Mouse (Mus musculus) myocyte (in vitro differentiated cells): ENCODE measurements around the gene Ifna13. TPM values are rescaled to one million over a fixed set of nuclear protein-coding genes. Genes with fewer than 3 reads are reported as not detected.

Source experiments
- H3K27me3 ChIP-seq: one replicate; pipeline ENCODE4 v1.6.1; 2011; ENCODE audit not compliant: control insufficient read depth, insufficient read depth, insufficient read length
- H3K36me3 ChIP-seq: one replicate; pipeline ENCODE4 v1.6.1; 2011; ENCODE audit not compliant: control insufficient read depth, insufficient read depth
- H3K4me2 ChIP-seq: one replicate; pipeline ENCODE4 v1.6.1; 2011; ENCODE audit warnings: low read depth, control low read depth
- H3K4me3 ChIP-seq: one replicate; pipeline ENCODE4 v1.5.1; 2011; ENCODE audit warnings: mild to moderate bottlenecking, control low read depth, moderate library complexity
- H3K79me2 ChIP-seq: one replicate; pipeline ENCODE4 v1.6.1; 2011; ENCODE audit not compliant: control insufficient read depth, insufficient read depth
- H3ac ChIP-seq: one replicate; pipeline ENCODE4 v1.6.1; 2011; ENCODE audit not compliant: control insufficient read depth, insufficient read length
- CEBPB ChIP-seq: IDR thresholded peaks from 2 replicates; pipeline ENCODE4 v1.6.1; 2011; ENCODE audit warnings: mild to moderate bottlenecking, moderate library complexity; ENCODE audit not compliant: poor library complexity, insufficient read depth, severe bottlenecking
- E2F4 ChIP-seq: IDR thresholded peaks from one replicate; pipeline ENCODE4 v1.6.1; 2011; ENCODE audit warnings: mild to moderate bottlenecking, control low read depth, moderate library complexity; ENCODE audit not compliant: insufficient read depth
- MAX ChIP-seq: IDR thresholded peaks from one replicate; pipeline ENCODE4 v1.6.1; 2011; ENCODE audit warnings: low read depth, mild to moderate bottlenecking, control low read depth
- MYOD1 ChIP-seq, 3 experiments: IDR thresholded peaks; one replicate each; pipeline ENCODE4 v1.6.1; 2011; ENCODE audit warnings: control low read depth in 2 of 3, low read depth in 2 of 3, mild to moderate bottlenecking in 2 of 3, moderate library complexity in 1 of 3; ENCODE audit not compliant: insufficient read length in 2 of 3, control insufficient read depth in 1 of 3
- MYOG ChIP-seq, 3 experiments: IDR thresholded peaks; one replicate each; pipeline ENCODE4 v1.6.1; 2011; ENCODE audit warnings: control low read depth in 2 of 3, low read depth in 2 of 3, mild to moderate bottlenecking in 2 of 3; ENCODE audit not compliant: insufficient read length in 2 of 3, control insufficient read depth in 1 of 3, insufficient read depth in 1 of 3
- POLR2A ChIP-seq: IDR thresholded peaks from one replicate; pipeline ENCODE4 v1.6.1; 2011; ENCODE audit warnings: low read depth, mild to moderate bottlenecking, control low read depth, moderate library complexity; ENCODE audit not compliant: insufficient read length
- POLR2AphosphoS2 ChIP-seq: IDR thresholded peaks from one replicate; pipeline ENCODE4 v1.6.1; 2011; ENCODE audit warnings: low read depth, control low read depth; ENCODE audit not compliant: insufficient read length
- REST ChIP-seq: IDR thresholded peaks from one replicate; pipeline ENCODE4 v1.6.1; 2011; ENCODE audit warnings: mild to moderate bottlenecking, control low read depth, moderate library complexity; ENCODE audit not compliant: insufficient read depth, insufficient read length
- SRF ChIP-seq: IDR thresholded peaks from one replicate; pipeline ENCODE4 v1.6.1; 2011; ENCODE audit warnings: low read depth; ENCODE audit not compliant: control insufficient read depth, insufficient read length
- TCF12 ChIP-seq: IDR thresholded peaks from one replicate; pipeline ENCODE4 v1.6.1; 2011; ENCODE audit warnings: mild to moderate bottlenecking, control low read depth; ENCODE audit not compliant: poor library complexity, insufficient read depth, severe bottlenecking
- TCF3 ChIP-seq: IDR thresholded peaks from one replicate; pipeline ENCODE4 v1.6.1; 2011; ENCODE audit warnings: low read depth, control low read depth; ENCODE audit not compliant: insufficient read length
- USF1 ChIP-seq: IDR thresholded peaks from one replicate; pipeline ENCODE4 v1.6.1; 2011; ENCODE audit warnings: low read depth, mild to moderate bottlenecking, control low read depth, moderate library complexity
- polyA plus RNA-seq: library from polyadenylated mRNA; unstranded; fragments of >200 nt; fragmentation: generic; extraction: Trizol; gene quantifications from one replicate; pipeline ENCODE4 v1.2.1, GENCODE M21; 2012; ENCODE audit warnings: missing spikeins

The Ifna13 gene
- not detected for polyA plus RNA-seq

- no peaks in the 10 kb centered on the region for H3K36me3 ChIP-seq
- H3K27me3 ChIP-seq = no peaks in the 10 kb centered on the region
- H3ac ChIP-seq = no peak within 1 kb of the TSS
- H3K4me2 ChIP-seq = no peak within 1 kb of the TSS
- no peak for TF ChIP-seq REST
- no peak for TF ChIP-seq USF1
- no peak for TF ChIP-seq SRF
- TF ChIP-seq POLR2AphosphoS2 = no peak
- no peak for TF ChIP-seq E2F4
- no peak for TF ChIP-seq MYOG (IDR thresholded peaks at IDR 0.05; ENCODE audit: control insufficient read depth in 1 of 3, insufficient read depth in 1 of 3, insufficient read length in 2 of 3, low read depth in 2 of 3)
- TF ChIP-seq TCF3 = no peak
- no peak for TF ChIP-seq POLR2A
- TF ChIP-seq MYOD1 (IDR thresholded peaks at IDR 0.05; ENCODE audit: control insufficient read depth in 1 of 3, insufficient read length in 2 of 3, low read depth in 2 of 3) = no peak
- TF ChIP-seq CEBPB = no peak
- TF ChIP-seq MAX = no peak
- TF ChIP-seq TCF12 = no peak
- H3K4me3 ChIP-seq = no peak within 1 kb of the TSS
- no peaks in the 10 kb centered on the region for H3K79me2 ChIP-seq
Measured at GRCm38 (mm10) chr4:88644359-88644758, at the start of gene Ifna13. Gene Ifna13, minus strand, starts transcription at chr4:88644459.

DNA sequence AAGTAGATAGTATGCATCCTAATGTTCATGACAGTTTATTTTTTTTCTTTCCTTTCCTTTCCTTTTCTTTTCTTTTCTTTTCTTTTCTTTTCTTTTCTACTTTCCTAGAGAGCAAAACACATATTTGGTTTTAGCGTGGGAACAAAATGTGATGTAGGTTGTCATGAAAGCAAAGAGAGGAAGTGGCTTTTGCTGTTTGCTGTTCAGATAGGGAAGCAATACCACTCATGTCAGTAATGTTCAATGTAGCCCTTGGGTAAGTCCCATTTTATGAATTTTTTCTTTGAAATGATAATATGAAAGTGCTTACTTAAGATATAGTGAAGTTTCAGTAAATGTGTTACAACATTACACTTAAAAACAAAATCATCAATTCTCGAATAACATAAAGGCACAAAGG, 49.1 kb upstream of the Ifna13 start:
- peaks cover 10% of the 10 kb centered on the region for H3K27me3 ChIP-seq
- no peak for TF ChIP-seq SRF
- H3K79me2 ChIP-seq = no peaks in the 10 kb centered on the region
- no peak overlapping the region for H3K4me3 ChIP-seq
- H3K36me3 ChIP-seq = no peaks in the 10 kb centered on the region
- no peak overlapping the region for H3K4me2 ChIP-seq
- no peak overlapping the region for H3ac ChIP-seq

- TF ChIP-seq USF1 (no peak), REST (no peak), POLR2AphosphoS2 (no peak), TCF3 (no peak), CEBPB (no peak), POLR2A (no peak), MAX (no peak), TCF12 (no peak), MYOD1 (IDR thresholded peaks at IDR 0.05; ENCODE audit: control insufficient read depth in 1 of 3, insufficient read length in 2 of 3, low read depth in 2 of 3) (no peak), MYOG (IDR thresholded peaks at IDR 0.05; ENCODE audit: control insufficient read depth in 1 of 3, insufficient read depth in 1 of 3, insufficient read length in 2 of 3, low read depth in 2 of 3) (no peak), E2F4 (no peak), SRF (no peak)
- H3K79me2 ChIP-seq = no peaks in the 10 kb centered on the region
- H3K27me3 ChIP-seq = peaks cover 10% of the 10 kb centered on the region
- no peaks in the 10 kb centered on the region for H3K36me3 ChIP-seq
- no peak overlapping the region for H3ac ChIP-seq
- no peak overlapping the region for H3K4me3 ChIP-seq
- H3K4me2 ChIP-seq = no peak overlapping the region
Measured at GRCm38 (mm10) chr4:88692537-88692936, 48.3 kb upstream of the Ifna13 start.

- Histone ChIP-seq H3K36me3 (no peaks in the 10 kb centered on the region), H3K4me2 (no peak within 1 kb of the TSS), H3ac (no peak within 1 kb of the TSS), H3K79me2 (no peaks in the 10 kb centered on the region), H3K4me3 (no peak within 1 kb of the TSS), H3K27me3 (peaks cover 10% of the 10 kb centered on the region)
- no peak for TF ChIP-seq SRF
- TF ChIP-seq MYOD1 (IDR thresholded peaks at IDR 0.05; ENCODE audit: control insufficient read depth in 1 of 3, insufficient read length in 2 of 3, low read depth in 2 of 3) = no peak
- TF ChIP-seq TCF3 = no peak
- no peak for TF ChIP-seq CEBPB
- TF ChIP-seq MYOG (IDR thresholded peaks at IDR 0.05; ENCODE audit: control insufficient read depth in 1 of 3, insufficient read depth in 1 of 3, insufficient read length in 2 of 3, low read depth in 2 of 3) = no peak
- TF ChIP-seq TCF12 = no peak
- no peak for TF ChIP-seq MAX
- TF ChIP-seq POLR2A = no peak
- TF ChIP-seq POLR2AphosphoS2 = no peak
- no peak for TF ChIP-seq E2F4
- TF ChIP-seq REST = no peak
- TF ChIP-seq USF1 = no peak
Measured at GRCm38 (mm10) chr4:88691259-88691658, 47.0 kb upstream of the Ifna13 start, which contains the start of gene Ifnab. Gene Ifnab, minus strand, starts transcription at chr4:88691359.

DNA sequence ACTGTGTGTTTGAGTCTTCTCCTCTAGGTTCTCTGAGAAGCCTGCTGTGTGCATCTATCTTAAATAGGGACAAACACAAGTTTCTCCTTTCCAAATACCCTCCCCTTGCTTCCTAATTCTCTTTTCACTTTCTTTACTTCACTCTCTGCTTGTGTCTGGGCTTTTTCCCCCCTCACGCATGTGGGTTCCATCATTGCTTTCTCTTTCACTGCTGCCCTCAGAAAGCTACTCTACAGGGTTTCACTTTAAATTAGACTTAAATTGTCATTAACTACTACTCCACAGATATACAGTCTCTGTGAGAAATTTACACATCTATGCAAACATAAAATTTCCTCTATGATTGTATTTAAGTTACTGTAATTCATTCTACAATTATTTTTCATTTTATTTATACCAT, 39.6 kb upstream of the Ifna13 start, which contains the start of gene Ifna2:
Ifna2 (minus strand) TSS at position 101 of the 400 bp plus-strand sequence.
- no peak within 1 kb of the TSS for H3K4me2 ChIP-seq
- no peak within 1 kb of the TSS for H3K4me3 ChIP-seq
- TF ChIP-seq REST (no peak), TCF3 (no peak), POLR2AphosphoS2 (no peak), MYOD1 (IDR thresholded peaks at IDR 0.05; ENCODE audit: control insufficient read depth in 1 of 3, insufficient read length in 2 of 3, low read depth in 2 of 3) (no peak), MAX (no peak), USF1 (no peak), POLR2A (no peak), TCF12 (no peak), E2F4 (no peak), CEBPB (no peak), MYOG (IDR thresholded peaks at IDR 0.05; ENCODE audit: control insufficient read depth in 1 of 3, insufficient read depth in 1 of 3, insufficient read length in 2 of 3, low read depth in 2 of 3) (no peak), SRF (no peak)
- H3K36me3 ChIP-seq = no peaks in the 10 kb centered on the region
- H3K27me3 ChIP-seq = no peaks in the 10 kb centered on the region
- no peaks in the 10 kb centered on the region for H3K79me2 ChIP-seq
- no peak within 1 kb of the TSS for H3ac ChIP-seq
